Mouse (Mus musculus): Measurements from ENCODE around the gene Olfr1263.

The Olfr1263 gene

DNA sequence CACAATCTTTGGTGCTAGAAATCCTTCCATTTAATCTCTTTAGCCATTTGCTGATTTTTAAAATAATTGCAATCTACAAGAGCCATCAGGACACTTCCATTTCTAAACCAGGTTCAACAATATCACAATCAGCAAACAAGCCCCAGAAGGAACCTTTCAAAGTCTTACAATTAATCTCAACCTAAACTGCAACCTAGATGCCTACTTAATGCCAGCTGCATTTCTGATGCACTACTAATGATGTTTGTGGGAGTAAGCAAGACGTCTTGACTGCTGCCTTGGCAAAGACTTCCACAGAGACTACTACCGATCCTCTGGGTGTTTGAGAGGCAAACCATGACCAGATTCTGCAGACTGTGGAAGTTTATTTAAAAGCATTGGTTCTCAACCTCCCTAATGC is at the start of gene Olfr1263:
Gene Olfr1263, plus strand, starts transcription at position 301 of the 400 bp plus-strand sequence.
- DNase-seq (ENCODE audit: low spot score in 2 of 2) = no peak

DNA sequence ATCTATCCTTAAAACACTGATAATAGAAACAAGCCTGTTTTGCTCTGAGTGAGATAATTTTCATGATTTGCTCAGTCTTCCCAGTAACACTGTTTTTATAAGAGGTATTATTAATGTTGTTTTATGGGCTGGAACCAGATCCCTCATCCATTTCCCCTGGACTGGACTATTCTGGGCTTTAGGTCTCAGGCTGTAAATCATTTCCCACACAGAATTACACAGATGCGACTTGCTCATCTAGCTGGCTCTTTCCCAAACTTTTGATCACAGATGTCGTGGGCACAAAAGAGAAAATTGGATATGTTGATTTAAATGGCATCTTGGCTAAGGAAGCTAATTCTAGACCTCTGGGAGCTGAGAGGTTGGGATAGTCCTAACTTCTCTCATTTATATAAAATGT is 37.7 kb upstream of the Olfr1263 start, which contains the start of gene Olfr1260:
Gene Olfr1260, plus strand, starts transcription at position 157 of the 400 bp plus-strand sequence.
- DNase-seq (ENCODE audit: low spot score in 2 of 2) = no peak

DNA sequence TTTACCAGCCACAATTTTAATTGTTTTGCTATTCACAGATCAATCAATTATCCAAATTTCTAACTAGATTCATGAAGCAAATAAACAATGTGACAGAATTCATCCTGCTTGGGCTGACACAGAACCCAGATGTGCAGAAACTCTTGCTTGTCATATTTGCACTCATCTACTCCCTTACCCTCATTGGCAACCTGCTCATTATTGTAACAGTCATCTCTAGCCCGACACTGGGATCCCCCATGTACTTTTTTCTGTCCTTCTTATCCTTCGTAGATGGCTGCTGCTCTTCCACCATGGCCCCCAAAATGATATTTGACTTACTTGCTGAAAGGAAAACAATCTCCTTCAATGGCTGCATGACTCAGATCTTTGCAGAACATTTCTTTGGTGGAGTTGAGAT is 34.2 kb upstream of the Olfr1263 start:
- no peak for DNase-seq (ENCODE audit: low spot score in 2 of 2)

GRCm38 (mm10) chr2:89990921-89991320 is 21.0 kb upstream of the Olfr1263 start, which contains the start of gene Olfr1261:
TSS of gene Olfr1261 (plus strand) at chr2:89991221.
- no peak for DNase-seq (ENCODE audit: low spot score in 2 of 2)

GRCm38 (mm10) chr2:89999845-90000244 is 12.1 kb upstream of the Olfr1263 start, which contains the start of gene Olfr1262:
TSS of gene Olfr1262 (plus strand) at chr2:90000145.
- DNase-seq (ENCODE audit: low spot score in 2 of 2) = no peak

- DNase-seq (ENCODE audit: low spot score in 2 of 2) = no peak
Observed at GRCm38 (mm10) chr2:90025477-90025876, 13.5 kb downstream of the Olfr1263 start, which contains the start of gene Olfr1264. TSS of gene Olfr1264 (minus strand) at chr2:90025577.

DNA sequence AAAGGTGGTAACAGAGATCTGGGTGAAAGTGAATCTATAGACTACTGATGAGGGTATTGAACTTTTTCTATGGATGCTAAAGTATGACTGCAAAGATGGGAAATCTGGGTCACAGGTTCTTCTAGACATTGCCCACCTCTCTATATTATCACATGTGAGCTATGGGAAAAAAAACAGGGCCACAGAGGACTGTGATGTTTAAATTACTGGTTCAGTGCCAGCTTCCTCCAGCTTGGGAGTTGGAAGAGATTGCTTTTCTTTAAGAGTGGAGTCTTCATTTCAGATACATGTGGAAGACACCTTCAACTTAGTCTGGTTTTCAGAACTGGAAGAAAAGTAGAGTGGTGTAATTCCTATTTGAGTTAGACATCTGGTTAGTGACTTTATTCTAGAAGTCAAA is 23.1 kb downstream of the Olfr1263 start, which contains the start of gene Olfr1265:
Gene Olfr1265, plus strand, starts transcription at position 301 of the 400 bp plus-strand sequence.
- DNase-seq (ENCODE audit: low spot score in 2 of 2) = no peak

- no peak for DNase-seq (ENCODE audit: low spot score in 2 of 2)
Observed at GRCm38 (mm10) chr2:90063494-90063893, 51.6 kb downstream of the Olfr1263 start, which contains the start of gene Olfr140. TSS of gene Olfr140 (minus strand) at chr2:90063594.

Data from frontal cortex, postnatal 14 days (tissue).